Mouse (Mus musculus) cerebellum, adult 2 months (tissue): Measurements from ENCODE around the gene Irf2bpl.

ENCODE experiments used
- CTCF ChIP-seq: fragments of 200-500 bp; IDR thresholded peaks from 2 replicates; pipeline ENCODE4 v1.5.1; 2011; ENCODE audit warnings: low read depth, mild to moderate bottlenecking, control low read depth, low read length, moderate library complexity, borderline replicate concordance; ENCODE audit not compliant: insufficient read depth
- POLR2A ChIP-seq: fragments of 200-500 bp; IDR thresholded peaks from 2 replicates; pipeline ENCODE4 v1.6.1; 2011; ENCODE audit warnings: low read length, control low read depth, borderline replicate concordance; ENCODE audit not compliant: insufficient read depth

DNA sequence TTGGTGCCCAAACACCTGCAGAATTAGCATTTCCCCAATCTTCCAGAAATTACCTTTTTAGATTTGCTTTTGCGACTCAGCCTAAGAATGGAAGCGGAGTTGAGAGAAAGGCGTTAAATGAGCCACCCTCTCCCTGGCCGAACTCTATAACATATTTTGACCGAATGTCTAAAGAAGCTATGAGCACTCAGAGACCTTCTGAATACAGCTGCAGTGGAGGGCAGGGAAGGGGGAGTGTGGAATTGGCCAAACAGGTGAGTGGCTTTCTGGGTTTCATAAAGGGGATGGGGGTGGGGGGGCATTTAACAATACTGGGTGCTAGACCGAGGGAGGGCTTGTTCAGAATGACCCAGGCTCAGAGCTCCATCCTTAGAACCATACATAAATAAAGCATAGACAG, 738 bp upstream of the Irf2bpl start:
- TF ChIP-seq POLR2A: no peak
- no peak for TF ChIP-seq CTCF
